Mouse (Mus musculus) stomach, embryonic 14.5 days (tissue): ENCODE measurements around the gene Zbtb1. TPM values are rescaled to one million over a fixed set of nuclear protein-coding genes. Genes with fewer than 3 reads are reported as not detected.
A peak's percentile ranks its signal among the peaks of the same experiment; 100 is the strongest.

Experiments
- ATAC-seq: fragments of 200-750 bp; cut with Nextera tagmentation; 2 replicates; pipeline ENCODE4 v1.8.0; 2017; ENCODE audit warnings: low read depth, moderate TSS enrichment; ENCODE audit not compliant: insufficient number of reproducible peaks, insufficient read depth, low FRiP score
- H3K27ac ChIP-seq: fragments of 300-500 bp; sonication (generic); 2 replicates; pipeline ENCODE4 v1.5.1; 2014; ENCODE audit warnings: mild to moderate bottlenecking, low read length, moderate library complexity, mixed read lengths
- H3K27me3 ChIP-seq: fragments of 300-500 bp; sonication (generic); 2 replicates; pipeline ENCODE4 v1.6.1; 2014; ENCODE audit warnings: low read length, control low read depth, mixed read lengths; ENCODE audit not compliant: control insufficient read depth, insufficient read depth
- H3K36me3 ChIP-seq: fragments of 300-500 bp; sonication (generic); 2 replicates; pipeline ENCODE4 v1.6.1; 2014; ENCODE audit warnings: mild to moderate bottlenecking, control low read depth, low read length, moderate library complexity, mixed read lengths; ENCODE audit not compliant: control insufficient read depth, insufficient read depth
- H3K4me1 ChIP-seq: fragments of 300-500 bp; sonication (generic); 2 replicates; pipeline ENCODE4 v1.6.1; 2014; ENCODE audit warnings: low read length, control low read depth, mixed read lengths; ENCODE audit not compliant: control insufficient read depth, insufficient read depth
- H3K4me2 ChIP-seq: fragments of 300-500 bp; sonication (generic); replicated peaks from 2 replicates; pipeline ENCODE4 v1.6.1; 2014; ENCODE audit warnings: low read depth, low read length, control low read depth
- H3K4me3 ChIP-seq: fragments of 300-500 bp; sonication (generic); 2 replicates; pipeline ENCODE4 v1.5.1; 2014; ENCODE audit warnings: low read depth, low read length, control low read depth
- H3K9ac ChIP-seq: fragments of 300-500 bp; sonication (generic); replicated peaks from 2 replicates; pipeline ENCODE4 v1.6.1; 2014; ENCODE audit warnings: low read depth, mild to moderate bottlenecking, control low read depth, low read length, moderate library complexity, mixed read lengths
- H3K9me3 ChIP-seq: fragments of 300-500 bp; sonication (generic); 2 replicates; pipeline ENCODE4 v1.6.1; 2016; ENCODE audit warnings: low read depth, low read length, control low read depth; ENCODE audit not compliant: control insufficient read depth
- WGBS: fragments of 180-500 bp; shearing (Covaris S2); extraction: QIAGEN DNeasy Blood & Tissue Kit; methylation state at CpG from one replicate; pipeline ENCODE4 v1.1.7; 2014; 5-methylcytosine and 5-hydroxymethylcytosine counted together
- polyA plus RNA-seq: library from polyadenylated mRNA; unstranded; fragments of >200 nt; fragmentation: Nextera tagmentation; extraction: Ambion mirVana; gene quantifications from 2 replicates; pipeline ENCODE4 v1.2.1, GENCODE M21; 2014

The Zbtb1 gene
- polyA plus RNA-seq, 1 experiment from 2014 or later = 11.8 TPM

DNA sequence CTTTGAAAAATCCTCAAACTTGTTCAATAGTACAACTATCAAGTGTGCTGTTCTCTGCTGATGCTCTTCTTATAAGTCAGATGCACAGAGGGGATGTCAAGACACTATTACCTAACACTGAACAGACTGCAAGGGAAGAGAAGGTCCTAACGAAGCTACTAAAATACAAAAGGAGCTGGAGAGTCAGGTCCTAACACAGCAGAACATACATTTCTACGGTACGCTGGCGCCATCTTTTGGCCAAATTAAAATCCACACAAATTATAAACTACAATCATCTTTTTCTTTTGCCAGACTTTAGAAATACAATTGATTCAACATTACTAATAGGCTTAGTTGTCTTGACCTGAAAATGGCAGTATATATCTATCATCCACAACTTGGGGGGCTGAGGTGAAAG lies 29.0 kb upstream of the Zbtb1 start:
- no peak for ATAC-seq
- Histone ChIP-seq H3K9ac (no peak overlapping the region), H3K4me3 (no peak overlapping the region), H3K4me2 (no peak overlapping the region), H3K36me3 (no peaks in the 10 kb centered on the region; the same call in 1 of the 2 replicates), H3K27ac (no peak overlapping the region), H3K9me3 (no peaks in the 10 kb centered on the region), H3K27me3 (no peaks in the 10 kb centered on the region), H3K4me1 (no peaks in the 10 kb centered on the region)
- WGBS = 9% methylated on average over 4 of the region's 4 CpGs

DNA sequence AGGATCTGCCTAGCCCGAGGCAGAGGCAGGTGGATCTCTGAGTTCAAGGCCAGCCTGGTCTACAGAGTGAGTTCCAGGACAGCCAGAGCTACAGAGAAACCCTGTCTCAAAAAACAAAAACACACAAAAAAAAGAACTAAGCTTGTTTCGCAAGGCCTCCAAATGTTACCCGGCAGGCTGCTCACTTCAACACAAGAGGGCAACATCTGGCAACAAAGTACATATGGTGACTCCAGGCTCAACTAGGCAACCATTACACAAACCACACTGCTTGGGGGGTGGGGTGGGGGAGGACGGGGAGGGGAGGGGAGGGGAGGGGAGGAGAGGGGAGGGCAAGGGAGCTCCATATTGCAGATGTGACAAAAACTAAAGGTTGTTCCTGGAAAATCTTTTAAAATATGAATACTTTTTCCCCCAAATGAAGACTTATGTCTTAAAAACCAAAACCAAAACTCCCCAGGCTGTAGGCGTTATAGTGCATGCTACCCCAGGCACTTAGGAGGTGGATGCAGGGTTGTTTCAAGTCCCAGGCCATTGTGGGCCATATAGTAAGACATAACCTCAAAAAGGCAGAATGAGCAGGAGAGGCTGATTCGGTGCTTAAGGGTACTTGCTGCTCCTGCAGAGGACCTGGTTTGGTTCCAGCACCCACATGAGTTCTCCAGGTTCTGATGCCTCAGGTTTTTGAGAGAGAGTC lies 24.2 kb upstream of the Zbtb1 start:
- ATAC-seq = no peak
- Histone ChIP-seq H3K27ac (no peak overlapping the region), H3K4me3 (no peak overlapping the region), H3K4me1 (no peaks in the 10 kb centered on the region), H3K9me3 (no peaks in the 10 kb centered on the region), H3K36me3 (peaks cover 11% of the 10 kb centered on the region), H3K4me2 (no peak overlapping the region), H3K27me3 (no peaks in the 10 kb centered on the region), H3K9ac (no peak overlapping the region)
- 81% methylated on average over 5 of the region's 6 CpGs for WGBS

DNA sequence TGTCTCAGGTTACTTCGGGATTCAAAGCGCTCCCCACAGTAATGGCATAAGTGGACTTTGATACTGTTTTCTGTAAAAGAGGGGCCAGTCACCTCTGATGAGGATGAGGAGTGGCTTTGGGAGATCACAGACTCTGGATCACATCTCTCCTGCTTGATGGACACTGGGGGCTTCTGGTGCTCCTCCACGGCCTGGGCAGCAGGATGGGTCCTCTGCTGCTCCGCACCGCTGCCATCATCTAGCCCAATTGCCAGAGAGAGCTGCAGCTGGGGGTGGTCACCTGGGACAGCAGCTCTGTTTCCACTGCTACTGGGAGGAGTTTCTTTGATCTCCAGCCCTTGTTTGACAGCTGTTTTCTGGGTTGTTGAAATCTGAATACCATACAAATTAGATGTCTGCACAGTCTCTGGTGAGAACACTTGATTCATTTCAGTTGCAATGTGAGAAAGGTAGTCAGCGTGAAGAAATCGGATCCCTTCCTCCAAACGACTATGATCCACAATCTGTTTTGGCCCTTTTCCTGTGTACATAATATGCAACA lies 20.3 kb upstream of the Zbtb1 start:
- no peak overlapping the region for H3K27ac ChIP-seq
- ATAC-seq = no peak
- H3K9me3 ChIP-seq = no peaks in the 10 kb centered on the region
- no peaks in the 10 kb centered on the region for H3K27me3 ChIP-seq
- no peak overlapping the region for H3K4me2 ChIP-seq
- no peak overlapping the region for H3K9ac ChIP-seq
- no peak overlapping the region for H3K4me3 ChIP-seq
- H3K36me3 ChIP-seq = peaks cover 11% of the 10 kb centered on the region
- no peaks in the 10 kb centered on the region for H3K4me1 ChIP-seq
- 83% methylated on average over 8 of the region's 8 CpGs for WGBS

DNA sequence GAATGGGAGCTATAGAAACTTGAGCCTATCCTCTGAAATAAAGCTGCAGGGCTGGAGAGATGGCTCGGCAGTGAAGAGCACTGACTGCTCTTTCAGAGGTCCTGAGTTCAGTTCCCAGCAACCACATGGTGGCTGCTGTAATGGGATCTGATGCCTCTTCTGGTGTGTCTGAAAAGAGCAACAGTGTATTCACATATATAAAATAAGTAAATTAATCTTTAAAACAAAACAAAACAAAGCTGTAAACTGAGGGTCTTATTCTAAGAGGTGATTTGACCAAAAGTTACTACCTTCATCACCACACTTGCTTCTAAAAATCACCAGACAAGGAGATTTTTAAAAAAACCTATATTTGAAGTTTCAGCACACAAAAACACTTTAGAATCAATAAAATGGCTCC lies 9.2 kb upstream of the Zbtb1 start:
- Histone ChIP-seq H3K36me3 (no peaks in the 10 kb centered on the region), H3K9ac (no peak overlapping the region), H3K4me1 (no peaks in the 10 kb centered on the region), H3K27ac (no peak overlapping the region), H3K4me2 (no peak overlapping the region), H3K27me3 (no peaks in the 10 kb centered on the region), H3K9me3 (no peaks in the 10 kb centered on the region), H3K4me3 (no peak overlapping the region)
- no peak for ATAC-seq
- WGBS = 58% methylated on average over 1 of the region's 1 CpGs

DNA sequence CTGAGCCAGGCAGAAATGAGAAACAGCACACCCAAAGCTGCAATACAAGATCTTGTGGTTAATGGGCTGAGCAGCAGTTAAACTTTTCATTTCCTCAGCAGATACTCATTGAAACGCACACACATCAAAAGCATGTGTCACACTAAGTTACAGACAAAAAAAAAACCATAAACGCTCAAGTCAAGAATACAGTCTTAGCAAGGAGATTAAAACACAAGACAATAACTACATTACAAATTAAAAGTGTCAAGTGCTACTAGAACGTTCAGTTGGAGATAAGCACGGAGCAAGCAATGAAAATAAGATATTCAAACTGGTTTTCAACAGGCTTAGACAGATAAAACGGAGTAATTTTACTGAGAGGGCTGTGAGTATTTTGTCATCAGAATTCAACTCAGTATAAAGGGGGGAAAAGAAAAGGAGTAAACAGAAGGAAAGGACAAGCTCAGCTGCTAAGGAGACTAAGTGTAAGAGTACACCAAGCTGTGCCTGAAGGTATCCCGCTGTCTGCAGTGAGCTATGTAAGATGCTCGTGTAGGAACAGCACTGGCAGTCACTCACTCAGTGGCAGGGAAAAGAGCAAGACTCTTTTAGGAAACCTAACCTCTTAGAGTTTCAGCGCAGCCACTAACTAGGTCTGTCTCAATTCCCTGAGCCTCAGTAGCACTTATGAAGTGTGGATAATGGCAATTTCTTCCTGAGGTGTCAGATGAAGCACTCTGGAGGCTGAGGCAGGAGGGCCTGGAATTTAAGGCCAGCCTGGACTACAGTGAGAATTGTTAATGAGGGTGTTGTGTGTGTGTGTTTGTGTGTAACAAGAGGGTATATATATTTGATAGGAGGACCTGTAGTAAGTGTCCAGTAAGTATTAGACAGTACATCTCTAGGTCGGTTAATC lies 8.4 kb upstream of the Zbtb1 start:
- Histone ChIP-seq H3K9ac (no peak overlapping the region), H3K4me3 (no peak overlapping the region), H3K36me3 (no peaks in the 10 kb centered on the region), H3K4me2 (no peak overlapping the region), H3K27ac (no peak overlapping the region), H3K4me1 (no peaks in the 10 kb centered on the region), H3K27me3 (no peaks in the 10 kb centered on the region), H3K9me3 (no peaks in the 10 kb centered on the region)
- WGBS = 66% methylated on average over 9 of the region's 9 CpGs
- ATAC-seq = no peak

DNA sequence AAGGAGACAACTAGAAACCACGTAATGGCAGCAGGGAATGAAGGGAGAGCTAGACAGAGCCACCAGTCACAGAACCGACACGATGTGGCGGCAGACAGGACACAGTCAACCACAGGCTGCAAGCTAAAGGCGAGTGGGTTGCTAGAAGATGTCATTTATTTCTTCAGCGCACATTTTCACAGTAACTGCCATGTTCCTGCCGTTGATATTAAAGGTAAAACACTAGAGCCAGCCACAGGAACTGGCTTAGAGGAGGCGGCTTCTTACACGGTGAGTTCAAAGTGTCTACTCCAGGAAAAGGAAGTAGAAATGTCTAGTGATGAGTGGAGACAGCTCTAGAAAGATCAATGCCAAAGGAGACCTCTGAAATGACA lies 7.8 kb upstream of the Zbtb1 start:
- WGBS = 79% methylated on average over 9 of the region's 9 CpGs
- Histone ChIP-seq H3K27me3 (no peaks in the 10 kb centered on the region), H3K36me3 (no peaks in the 10 kb centered on the region), H3K4me1 (peaks cover 2% of the 10 kb centered on the region; the same call in 1 of the 2 replicates), H3K27ac (no peak overlapping the region), H3K9ac (no peak overlapping the region), H3K4me2 (no peak overlapping the region), H3K9me3 (no peaks in the 10 kb centered on the region), H3K4me3 (no peak overlapping the region)
- no peak for ATAC-seq

DNA sequence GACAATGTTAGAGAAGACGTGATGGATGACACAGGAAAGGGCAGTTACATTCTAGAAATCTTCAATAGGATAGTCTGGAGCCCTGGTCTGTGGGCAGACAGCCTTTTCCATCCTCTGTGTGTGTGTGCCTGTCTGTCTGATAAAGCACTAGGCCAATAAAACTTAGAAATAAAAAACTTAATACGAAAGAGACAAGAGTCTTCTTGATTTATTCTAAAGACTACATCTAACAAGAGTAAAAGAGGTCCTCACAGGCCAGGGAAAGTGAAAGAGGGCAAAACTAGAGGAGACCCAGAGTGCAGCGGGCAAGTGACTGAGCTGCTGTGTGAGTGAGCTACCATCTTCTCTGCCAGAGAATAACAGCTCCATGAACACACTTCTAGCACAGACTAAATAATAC lies 3.8 kb upstream of the Zbtb1 start:
- H3K4me3 ChIP-seq = no peak overlapping the region
- no peak overlapping the region for H3K4me2 ChIP-seq
- no peak overlapping the region for H3K27ac ChIP-seq
- 76% methylated on average over 3 of the region's 3 CpGs for WGBS
- no peaks in the 10 kb centered on the region for H3K27me3 ChIP-seq
- no peak for ATAC-seq
- H3K9ac ChIP-seq = no peak overlapping the region
- no peaks in the 10 kb centered on the region for H3K36me3 ChIP-seq
- no peaks in the 10 kb centered on the region for H3K9me3 ChIP-seq
- peaks cover 13% of the 10 kb centered on the region for H3K4me1 ChIP-seq

DNA sequence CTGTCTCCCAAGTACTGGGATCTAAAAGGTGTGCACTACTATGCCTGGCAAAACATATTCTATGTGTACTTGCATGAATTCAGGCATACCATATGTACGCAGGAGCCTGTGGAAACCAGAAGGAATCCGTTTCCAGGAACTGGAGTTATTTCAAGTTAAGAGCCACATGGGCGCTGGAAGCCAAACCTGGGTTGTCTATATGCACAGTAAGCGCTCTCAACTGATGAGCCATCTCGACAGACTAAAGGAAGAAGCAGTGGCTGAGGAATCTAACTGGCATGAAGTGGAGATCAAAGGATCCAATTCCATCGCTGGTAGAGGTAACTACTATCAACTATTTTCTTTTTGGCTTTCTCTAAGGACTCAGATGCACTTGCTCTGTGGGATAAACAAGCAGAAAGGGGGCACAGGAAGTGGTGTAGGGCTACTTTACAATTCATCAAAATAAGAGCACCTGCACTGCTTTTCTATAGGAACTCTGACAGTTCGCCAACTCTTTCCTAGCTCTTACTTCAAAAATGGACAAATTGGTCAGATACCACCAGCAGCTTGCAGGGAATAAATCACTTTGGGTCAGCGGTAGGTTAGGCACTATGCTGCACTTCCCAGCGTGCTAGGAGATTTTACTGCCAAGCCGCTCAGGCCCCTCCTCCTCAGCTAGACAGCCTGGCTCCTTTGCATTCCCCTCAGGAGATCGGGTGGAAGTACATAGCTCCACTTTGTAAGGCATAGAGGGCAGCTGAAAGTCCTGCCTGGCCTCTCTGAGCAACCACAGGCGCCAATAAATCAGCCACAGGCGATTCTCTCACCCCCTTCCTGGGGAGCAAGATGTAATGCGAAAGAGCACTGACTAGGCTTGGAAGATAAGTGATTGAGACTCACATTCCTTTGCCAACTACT lies 2.7 kb upstream of the Zbtb1 start:
- Histone ChIP-seq H3K4me2 (peak overlapping the region; percentile 70), H3K4me3 (peak overlapping the region; percentile 98; the same call in 1 of the 2 replicates), H3K4me1 (peaks cover 19% of the 10 kb centered on the region), H3K27ac (0 out of 2 replicates have a peak overlapping the region, but pooled peaks have one; percentile 13), H3K36me3 (no peaks in the 10 kb centered on the region), H3K27me3 (no peaks in the 10 kb centered on the region), H3K9ac (peak overlapping the region; percentile 2; the same call in 1 of the 2 replicates), H3K9me3 (no peaks in the 10 kb centered on the region)
- no peak for ATAC-seq
- WGBS = 21% methylated on average over 14 of the region's 14 CpGs
